Mouse (Mus musculus) lung, adult 2 months (tissue): ENCODE results near the gene Tbxas1.

Experiments
- CTCF ChIP-seq: fragments of 200-500 bp; IDR thresholded peaks from 2 replicates; pipeline ENCODE4 v1.5.1; 2011; ENCODE audit warnings: mild to moderate bottlenecking, low read length, control low read depth; ENCODE audit not compliant: insufficient read depth
- POLR2A ChIP-seq: fragments of 200-500 bp; IDR thresholded peaks from 2 replicates; pipeline ENCODE4 v1.6.1; 2011; ENCODE audit warnings: low read depth, mild to moderate bottlenecking, control low read depth, low read length, borderline replicate concordance; ENCODE audit errors: extremely low read depth

GRCm38 (mm10) chr6:39131480-39131879 is 256.3 kb downstream of the Tbxas1 start:
- no peak for TF ChIP-seq POLR2A
- no peak for TF ChIP-seq CTCF
